Mouse (Mus musculus) midbrain, postnatal 0 days (tissue): Measurements from ENCODE around the gene Itpa. TPM values are rescaled to one million over a fixed set of nuclear protein-coding genes. Genes with fewer than 3 reads are reported as not detected.

Experiments used
- ATAC-seq: fragments of 200-750 bp; cut with Nextera tagmentation; 2 replicates; pipeline ENCODE4 v1.8.0; 2017; ENCODE audit warnings: moderate number of reproducible peaks, mild to moderate bottlenecking, moderate TSS enrichment, moderate library complexity; ENCODE audit not compliant: low FRiP score
- DNase-seq: peaks from one replicate; pipeline ENCODE4 v3.0.0-alpha.2; 2015; ENCODE audit warnings: low spot score
- H3K27ac ChIP-seq: fragments of 300-500 bp; sonication (generic); 2 replicates; pipeline ENCODE4 v1.5.1; 2014; ENCODE audit warnings: low read depth, mild to moderate bottlenecking, low read length, mixed read lengths
- H3K27me3 ChIP-seq: fragments of 300-500 bp; sonication (generic); 2 replicates; pipeline ENCODE4 v1.6.1; 2014; ENCODE audit warnings: low read length, control low read depth, mixed read lengths; ENCODE audit not compliant: insufficient read depth
- H3K36me3 ChIP-seq: fragments of 300-500 bp; sonication (generic); 2 replicates; pipeline ENCODE4 v1.6.1; 2014; ENCODE audit warnings: low read length, control low read depth, mixed read lengths; ENCODE audit not compliant: insufficient read depth
- H3K4me1 ChIP-seq: fragments of 300-500 bp; sonication (generic); 2 replicates; pipeline ENCODE4 v1.6.1; 2014; ENCODE audit warnings: mild to moderate bottlenecking, control low read depth, antibody characterized with exemption, low read length, mixed read lengths; ENCODE audit not compliant: insufficient read depth
- H3K4me2 ChIP-seq: fragments of 300-500 bp; sonication (generic); 2 replicates; pipeline ENCODE4 v1.6.1; 2014; ENCODE audit warnings: low read depth, mild to moderate bottlenecking, low read length, mixed read lengths; ENCODE audit not compliant: poor library complexity, severe bottlenecking
- H3K4me3 ChIP-seq: fragments of 300-500 bp; sonication (generic); 2 replicates; pipeline ENCODE4 v1.5.1; 2014; ENCODE audit warnings: low read depth, mild to moderate bottlenecking, low read length, moderate library complexity
- H3K9ac ChIP-seq: fragments of 300-500 bp; sonication (generic); replicated peaks from 2 replicates; pipeline ENCODE4 v1.6.1; 2014; ENCODE audit warnings: mild to moderate bottlenecking, low read length, moderate library complexity, mixed read lengths; ENCODE audit not compliant: poor library complexity, severe bottlenecking
- H3K9me3 ChIP-seq: fragments of 300-500 bp; sonication (generic); 2 replicates; pipeline ENCODE4 v1.6.1; 2016; ENCODE audit warnings: low read length, control low read depth
- CTCF ChIP-seq: IDR thresholded peaks from 2 replicates; pipeline ENCODE4 v1.5.1; 2016; ENCODE audit warnings: antibody characterized with exemption, mild to moderate bottlenecking
- WGBS: fragments of 180-500 bp; shearing (Covaris S2); extraction: QIAGEN DNeasy Blood & Tissue Kit; methylation state at CpG from one replicate; pipeline ENCODE4 v1.1.7; 2014; 5-methylcytosine and 5-hydroxymethylcytosine counted together
- polyA plus RNA-seq: library from polyadenylated mRNA; unstranded; fragments of >200 nt; fragmentation: Nextera tagmentation; extraction: Ambion mirVana; gene quantifications from 2 replicates; pipeline ENCODE4 v1.2.1, GENCODE M21; 2015
- total RNA-seq: library from RNA; depleted of rRNA; stranded (reverse); fragments of >200 nt; gene quantifications from 2 replicates; pipeline ENCODE4 v1.2.3, GENCODE M21; 2014; rRNA removed

Gene Itpa
- total RNA-seq (140 and 160 TPM in 2 replicates), polyA plus RNA-seq (126 and 130 TPM in 2 replicates)

DNA sequence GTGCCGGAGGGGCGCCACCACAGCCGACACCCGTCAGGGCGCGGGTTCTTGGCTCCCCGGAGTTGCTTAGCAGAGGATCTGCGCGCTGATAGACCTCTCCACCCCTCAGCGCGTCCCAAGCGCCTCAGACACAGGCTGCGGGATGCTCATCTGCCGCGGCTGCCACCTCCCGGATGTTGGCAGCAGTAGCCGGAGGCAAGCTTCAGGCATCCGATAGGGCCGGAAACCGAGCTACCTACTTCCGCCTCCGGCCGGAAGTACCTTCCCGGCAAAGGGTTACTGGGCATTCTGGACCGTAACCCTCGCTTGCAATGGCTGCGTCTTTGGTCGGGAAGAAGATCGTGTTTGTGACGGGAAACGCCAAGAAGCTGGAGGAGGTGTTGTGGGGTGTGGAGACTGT, at the start of gene Itpa:
Itpa (plus strand) TSS at position 52 of the 400 bp plus-strand sequence.
- Histone ChIP-seq H3K27me3 (no peaks in the 10 kb centered on the region), H3K4me3 (peak within 1 kb of the TSS; percentile 69), H3K4me2 (peak within 1 kb of the TSS; percentile 85), H3K27ac (peak within 1 kb of the TSS; percentile 67), H3K36me3 (peaks cover 12% of the 10 kb centered on the region), H3K4me1 (peaks cover 18% of the 10 kb centered on the region; the same call in 1 of the 2 replicates), H3K9me3 (no peaks in the 10 kb centered on the region), H3K9ac (peak within 1 kb of the TSS; percentile 74)
- peak; percentile 79 for TF ChIP-seq CTCF
- ATAC-seq = peak; percentile 72
- WGBS = under 1% methylated on average over 31 of the region's 31 CpGs
- peak; percentile 94 for DNase-seq

DNA sequence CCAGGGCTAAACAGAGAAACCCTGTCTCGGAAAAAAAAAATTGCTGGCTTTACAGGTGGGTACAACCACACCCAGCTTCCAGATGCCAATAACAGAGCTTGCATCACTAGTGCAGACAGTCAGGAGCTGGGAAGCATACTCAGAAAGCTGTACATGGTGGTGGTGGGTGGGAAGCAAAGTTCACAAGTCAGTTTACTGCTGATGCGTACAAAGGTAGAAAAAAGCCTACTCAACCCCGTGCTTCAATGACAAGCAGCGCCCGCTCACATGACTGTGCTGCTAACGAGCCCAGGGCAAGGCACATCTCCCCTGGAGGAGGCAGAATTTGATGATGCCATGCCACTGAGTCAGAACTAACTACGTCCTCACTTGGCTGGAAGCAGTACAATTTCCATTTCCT, 48.4 kb upstream of the Itpa start:
- H3K4me2 ChIP-seq = no peak overlapping the region
- no peaks in the 10 kb centered on the region for H3K27me3 ChIP-seq
- ATAC-seq (no peak), DNase-seq (no peak)
- H3K4me1 ChIP-seq = no peaks in the 10 kb centered on the region
- H3K27ac ChIP-seq = no peak overlapping the region
- WGBS = 97% methylated on average over 7 of the region's 7 CpGs
- H3K36me3 ChIP-seq = peaks cover 22% of the 10 kb centered on the region
- no peak overlapping the region for H3K4me3 ChIP-seq
- H3K9ac ChIP-seq = no peak overlapping the region
- TF ChIP-seq CTCF = no peak
- H3K9me3 ChIP-seq = no peaks in the 10 kb centered on the region

DNA sequence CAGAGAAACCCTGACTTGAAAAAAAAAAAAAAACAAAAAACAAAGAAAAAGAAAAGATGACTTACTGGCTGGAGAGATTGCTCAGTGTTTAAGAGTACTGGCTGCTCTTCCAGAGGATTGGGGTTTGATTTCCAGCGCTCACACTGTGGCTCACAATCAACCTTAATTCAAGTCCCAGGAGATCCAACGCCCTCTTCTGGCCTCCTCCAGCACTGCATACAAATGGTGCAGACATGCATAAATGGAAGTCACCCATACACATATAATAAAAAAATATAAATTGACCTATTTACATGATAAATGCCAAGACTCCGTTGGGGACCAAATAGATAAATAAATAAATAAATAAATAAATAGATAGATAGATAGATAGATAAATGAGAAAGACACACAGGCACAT, 39.0 kb upstream of the Itpa start:
- Histone ChIP-seq H3K36me3 (peaks cover 6% of the 10 kb centered on the region; the same call in 1 of the 2 replicates), H3K4me1 (peaks cover 3% of the 10 kb centered on the region; the same call in 1 of the 2 replicates), H3K9me3 (no peaks in the 10 kb centered on the region), H3K9ac (no peak overlapping the region), H3K4me3 (peak overlapping the region; percentile 97; the same call in 1 of the 2 replicates), H3K27ac (no peak overlapping the region), H3K4me2 (no peak overlapping the region; the same call in 1 of the 2 replicates), H3K27me3 (no peaks in the 10 kb centered on the region)
- DNase-seq (no peak), ATAC-seq (no peak)
- 66% methylated on average over 3 of the region's 3 CpGs for WGBS
- TF ChIP-seq CTCF = peak; percentile 40

DNA sequence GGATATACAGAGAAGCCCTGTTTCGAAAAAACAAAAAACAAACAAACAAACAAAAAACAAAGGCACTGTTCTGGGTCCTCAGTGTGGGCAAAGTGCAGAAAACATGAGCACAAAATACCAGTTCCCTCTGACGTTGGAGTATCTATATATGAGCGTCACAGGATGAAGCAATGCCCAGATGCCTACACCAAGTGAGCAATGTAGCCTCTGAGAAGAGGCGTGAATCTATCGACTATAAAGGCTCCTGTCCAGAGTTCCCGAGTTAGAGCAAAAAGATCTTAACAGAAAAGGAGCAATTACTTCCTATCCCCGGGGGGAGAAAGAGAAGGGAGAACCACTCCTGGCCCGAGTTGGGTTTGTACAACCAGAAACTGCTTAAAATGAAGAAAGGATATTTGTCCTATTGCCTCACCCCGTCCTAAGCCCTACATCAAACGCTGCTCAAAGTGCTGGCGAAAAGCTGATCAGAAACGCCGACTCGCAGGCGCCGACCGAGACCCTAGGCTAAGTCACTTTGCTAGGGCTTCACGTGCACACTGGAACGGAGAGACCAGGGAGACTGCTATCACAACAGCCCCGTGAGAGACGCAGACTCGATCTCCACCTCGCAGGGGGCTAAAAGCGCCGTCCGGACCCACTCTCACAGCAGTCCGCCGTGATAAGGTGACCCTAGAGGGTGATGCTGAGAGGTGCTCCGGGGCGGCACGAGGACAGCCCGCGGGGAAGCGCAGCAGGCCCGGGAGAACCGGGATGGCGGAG, 38.2 kb upstream of the Itpa start:
- peak; percentile 36 for ATAC-seq
- H3K36me3 ChIP-seq = peaks cover 7% of the 10 kb centered on the region
- WGBS = 3% methylated on average over 37 of the region's 37 CpGs
- peak overlapping the region; percentile 75 for H3K27ac ChIP-seq
- peak overlapping the region; percentile 97 for H3K4me3 ChIP-seq
- peaks cover 3% of the 10 kb centered on the region; the same call in 1 of the 2 replicates for H3K4me1 ChIP-seq
- DNase-seq = no peak
- peak overlapping the region; percentile 93 for H3K9ac ChIP-seq
- no peak for TF ChIP-seq CTCF
- H3K9me3 ChIP-seq = no peaks in the 10 kb centered on the region
- H3K4me2 ChIP-seq = peak overlapping the region; percentile 91
- peaks cover 3% of the 10 kb centered on the region for H3K27me3 ChIP-seq

DNA sequence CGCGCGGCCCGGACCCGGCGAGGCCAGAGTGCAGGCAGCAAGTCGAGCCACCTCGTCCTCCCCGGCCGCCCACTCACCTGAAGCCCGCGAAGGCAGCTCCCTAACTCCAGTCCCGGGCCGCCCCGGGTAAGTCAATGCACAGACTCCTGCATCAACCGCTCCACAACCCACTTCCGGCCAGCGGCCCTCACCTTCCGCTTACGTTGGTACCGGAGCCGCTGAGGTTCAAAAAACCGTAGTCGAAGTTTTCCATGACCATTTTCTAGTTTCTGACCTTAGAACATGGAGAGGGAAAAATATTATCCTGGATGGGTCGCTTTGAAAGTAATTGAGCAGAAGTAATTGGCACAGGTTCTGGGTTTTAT, 37.6 kb upstream of the Itpa start, which contains the start of the genes Fastkd5 and Ubox5:
Fastkd5 (minus strand) TSS at position 189 of the 365 bp plus-strand sequence.
Ubox5 (minus strand) TSS at position 200 of the 365 bp plus-strand sequence.
- Histone ChIP-seq H3K27me3 (peaks cover 7% of the 10 kb centered on the region), H3K4me2 (peak within 1 kb of the TSS; percentile 91), H3K36me3 (peaks cover 12% of the 10 kb centered on the region), H3K4me3 (peak within 1 kb of the TSS; percentile 97), H3K4me1 (peaks cover 3% of the 10 kb centered on the region; the same call in 1 of the 2 replicates), H3K9me3 (no peaks in the 10 kb centered on the region), H3K9ac (peak within 1 kb of the TSS; percentile 93), H3K27ac (peak within 1 kb of the TSS; percentile 75)
- ATAC-seq = peak; percentile 77
- peak; percentile 90 for DNase-seq
- no peak for TF ChIP-seq CTCF
- WGBS = 2% methylated on average over 25 of the region's 25 CpGs

DNA sequence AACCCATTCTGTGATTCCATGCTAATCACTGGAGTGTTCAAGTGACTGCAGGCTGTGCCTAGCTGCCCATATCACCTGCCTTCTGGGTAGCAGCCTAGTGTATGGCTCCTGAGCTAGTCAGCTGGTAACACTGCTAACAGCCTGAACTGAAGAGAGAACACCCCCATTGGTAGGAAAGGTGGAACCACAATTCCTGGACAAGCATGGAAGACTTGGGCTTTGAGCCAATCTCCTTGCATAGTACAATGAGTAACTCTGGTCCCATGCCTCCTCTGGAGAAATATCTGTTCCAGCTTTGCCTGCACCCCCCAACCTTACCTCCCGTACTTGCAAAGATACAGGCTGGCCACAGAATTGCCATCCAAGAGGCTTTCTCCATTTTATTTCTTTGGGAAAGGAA, 35.0 kb upstream of the Itpa start:
- Histone ChIP-seq H3K27ac (no peak overlapping the region), H3K9me3 (no peaks in the 10 kb centered on the region), H3K27me3 (peaks cover 26% of the 10 kb centered on the region), H3K4me1 (peaks cover 6% of the 10 kb centered on the region), H3K4me3 (no peak overlapping the region), H3K4me2 (no peak overlapping the region), H3K36me3 (peaks cover 23% of the 10 kb centered on the region), H3K9ac (no peak overlapping the region)
- no peak for TF ChIP-seq CTCF
- ATAC-seq (no peak), DNase-seq (peak; percentile 60)
- WGBS = 52% methylated on average over 1 of the region's 1 CpGs
